Mouse (Mus musculus) stomach, embryonic 16.5 days (tissue): Measurements from ENCODE around the gene Slc24a3. TPM values are rescaled to one million over a fixed set of nuclear protein-coding genes. Genes with fewer than 3 reads are reported as not detected.

ENCODE experiments used
- ATAC-seq: fragments of 200-750 bp; cut with Nextera tagmentation; 2 replicates; pipeline ENCODE4 v1.8.0; 2017; ENCODE audit warnings: moderate number of reproducible peaks, moderate TSS enrichment; ENCODE audit not compliant: insufficient read depth, low FRiP score
- H3K27ac ChIP-seq: fragments of 300-500 bp; sonication (generic); 2 replicates; pipeline ENCODE4 v1.5.1; 2014; ENCODE audit warnings: low read length
- H3K27me3 ChIP-seq: fragments of 300-500 bp; sonication (generic); 2 replicates; pipeline ENCODE4 v1.6.1; 2014; ENCODE audit warnings: low read length, control low read depth, mixed read lengths; ENCODE audit not compliant: control insufficient read depth, insufficient read depth
- H3K36me3 ChIP-seq: fragments of 300-500 bp; sonication (generic); 2 replicates; pipeline ENCODE4 v1.6.1; 2014; ENCODE audit warnings: low read length; ENCODE audit not compliant: control insufficient read depth, insufficient read depth
- H3K4me1 ChIP-seq: fragments of 300-500 bp; sonication (generic); 2 replicates; pipeline ENCODE4 v1.6.1; 2014; ENCODE audit warnings: low read length, control low read depth, mixed read lengths; ENCODE audit not compliant: control insufficient read depth, insufficient read depth
- H3K4me2 ChIP-seq: fragments of 300-500 bp; sonication (generic); 2 replicates; pipeline ENCODE4 v1.6.1; 2014; ENCODE audit warnings: low read depth, low read length, mixed read lengths
- H3K4me3 ChIP-seq: fragments of 300-500 bp; sonication (generic); replicated peaks from 2 replicates; pipeline ENCODE4 v1.5.1; 2014; ENCODE audit warnings: mild to moderate bottlenecking, low read length
- H3K9ac ChIP-seq: fragments of 300-500 bp; sonication (generic); 2 replicates; pipeline ENCODE4 v1.6.1; 2014; ENCODE audit warnings: low read length
- H3K9me3 ChIP-seq: fragments of 300-500 bp; sonication (generic); replicated peaks from 2 replicates; pipeline ENCODE4 v1.6.1; 2016; ENCODE audit warnings: low read length, control low read depth; ENCODE audit not compliant: control insufficient read depth
- WGBS: fragments of 180-500 bp; shearing (Covaris S2); extraction: QIAGEN DNeasy Blood & Tissue Kit; methylation state at CpG from one replicate; pipeline ENCODE4 v1.1.7; 2014; 5-methylcytosine and 5-hydroxymethylcytosine counted together
- polyA plus RNA-seq: library from polyadenylated mRNA; unstranded; fragments of >200 nt; fragmentation: Nextera tagmentation; extraction: Ambion mirVana; gene quantifications from 2 replicates; pipeline ENCODE4 v1.2.1, GENCODE M21; 2015

Slc24a3 gene
- polyA plus RNA-seq, 1 experiment from 2014 or later, result 3.4 TPM

DNA sequence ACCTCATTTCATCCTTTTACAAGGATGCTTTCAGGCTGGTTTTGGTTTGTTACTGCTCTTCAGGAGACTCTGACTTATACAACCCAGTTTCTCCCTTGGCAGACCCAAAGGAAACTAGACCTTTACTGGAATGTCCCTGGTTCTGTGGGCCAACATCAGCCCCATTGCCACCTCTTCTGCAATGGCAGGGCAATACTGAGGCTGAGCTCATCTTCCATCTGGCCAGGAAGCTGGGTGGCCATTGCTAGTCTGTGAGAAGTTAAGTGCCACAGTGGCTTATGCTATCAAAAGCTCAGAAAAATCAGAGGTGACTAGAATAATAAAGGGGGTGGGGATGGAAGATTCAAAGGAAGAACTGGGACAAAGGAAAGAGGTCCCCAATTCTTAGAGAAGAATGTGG, 154.2 kb downstream of the Slc24a3 start:
- Histone ChIP-seq H3K27me3 (no peaks in the 10 kb centered on the region), H3K36me3 (no peaks in the 10 kb centered on the region), H3K4me3 (no peak overlapping the region), H3K9ac (no peak overlapping the region), H3K4me2 (no peak overlapping the region), H3K4me1 (no peaks in the 10 kb centered on the region), H3K9me3 (no peaks in the 10 kb centered on the region), H3K27ac (no peak overlapping the region)
- ATAC-seq, result no peak

DNA sequence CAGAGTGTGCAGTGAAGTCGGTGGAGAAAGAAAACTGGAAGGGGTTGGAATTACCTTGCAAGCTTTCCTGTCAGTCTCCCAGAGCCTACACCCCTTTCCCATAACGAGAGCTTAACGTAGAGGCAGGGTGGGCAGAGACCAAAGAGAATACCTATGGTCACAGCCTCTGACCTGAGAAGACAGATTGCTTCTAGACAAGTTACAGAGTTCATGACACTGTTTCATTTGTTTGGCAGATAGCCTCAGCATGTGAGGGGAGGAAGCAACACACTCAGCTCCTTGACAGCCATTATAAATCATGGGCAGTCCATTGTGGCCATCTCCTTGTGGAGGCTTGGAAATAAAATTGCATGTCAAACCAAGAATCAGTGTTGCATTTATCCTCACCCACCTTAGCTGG, 156.9 kb downstream of the Slc24a3 start:
- Histone ChIP-seq H3K9me3 (no peaks in the 10 kb centered on the region), H3K36me3 (no peaks in the 10 kb centered on the region), H3K27ac (no peak overlapping the region), H3K9ac (no peak overlapping the region), H3K4me2 (no peak overlapping the region), H3K4me1 (0 out of 2 replicates have a peak, but pooled peaks cover under 1% of the 10 kb centered on the region), H3K4me3 (no peak overlapping the region), H3K27me3 (no peaks in the 10 kb centered on the region)
- WGBS, result 20% methylated on average over 3 of the region's 3 CpGs
- no peak for ATAC-seq

DNA sequence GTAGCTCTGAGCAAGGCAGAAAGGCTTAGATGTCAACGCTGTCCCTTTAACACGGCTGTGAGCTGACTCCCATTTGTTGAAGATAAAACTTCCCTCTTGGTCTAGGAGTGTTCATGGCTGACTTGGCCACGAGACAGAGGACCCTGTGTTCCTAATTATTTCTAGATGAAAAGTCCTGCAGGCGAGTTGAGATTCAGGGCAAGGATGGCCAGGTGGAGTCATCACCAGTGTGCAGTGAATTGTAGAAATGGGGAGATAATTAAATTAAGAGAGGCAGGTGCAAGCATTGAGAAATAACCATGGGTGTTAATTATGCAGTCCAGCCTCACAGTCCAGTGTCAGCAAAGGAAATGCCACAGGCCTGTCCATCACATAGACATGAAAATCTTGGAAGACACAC, 158.3 kb downstream of the Slc24a3 start:
- WGBS, result 78% methylated on average over 4 of the region's 4 CpGs
- Histone ChIP-seq H3K4me3 (no peak overlapping the region), H3K9me3 (no peaks in the 10 kb centered on the region), H3K4me1 (0 out of 2 replicates have a peak, but pooled peaks cover 4% of the 10 kb centered on the region), H3K4me2 (no peak overlapping the region), H3K27me3 (no peaks in the 10 kb centered on the region), H3K9ac (no peak overlapping the region), H3K36me3 (no peaks in the 10 kb centered on the region), H3K27ac (no peak overlapping the region)
- no peak for ATAC-seq

DNA sequence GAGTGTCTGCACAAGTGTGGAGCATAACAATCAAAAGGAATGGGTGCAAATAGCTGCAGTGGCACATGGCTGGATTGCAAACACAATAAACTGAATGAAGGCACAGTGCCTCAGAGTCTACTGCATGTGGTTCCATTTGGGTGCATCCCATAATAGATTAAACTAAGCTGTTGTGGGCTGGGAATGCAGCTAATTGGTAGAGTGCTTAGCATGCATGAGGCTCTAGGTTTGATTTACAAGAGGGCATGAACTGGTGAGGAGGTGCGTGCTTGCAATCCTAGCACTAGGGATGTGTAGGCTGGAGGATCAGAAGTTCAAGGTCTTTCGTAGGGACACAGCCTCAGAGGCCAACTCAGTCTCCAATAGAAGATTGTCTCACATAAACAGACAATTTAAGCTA, 159.0 kb downstream of the Slc24a3 start:
- no peak overlapping the region for H3K9ac ChIP-seq
- 0 out of 2 replicates have a peak, but pooled peaks cover 4% of the 10 kb centered on the region for H3K4me1 ChIP-seq
- no peak overlapping the region for H3K4me3 ChIP-seq
- H3K27ac ChIP-seq, result no peak overlapping the region
- whole genome bisulfite sequencing, result 68% methylated on average over 2 of the region's 2 CpGs
- no peaks in the 10 kb centered on the region for H3K9me3 ChIP-seq
- no peak overlapping the region for H3K4me2 ChIP-seq
- ATAC-seq, result no peak
- H3K36me3 ChIP-seq, result no peaks in the 10 kb centered on the region
- H3K27me3 ChIP-seq, result no peaks in the 10 kb centered on the region

DNA sequence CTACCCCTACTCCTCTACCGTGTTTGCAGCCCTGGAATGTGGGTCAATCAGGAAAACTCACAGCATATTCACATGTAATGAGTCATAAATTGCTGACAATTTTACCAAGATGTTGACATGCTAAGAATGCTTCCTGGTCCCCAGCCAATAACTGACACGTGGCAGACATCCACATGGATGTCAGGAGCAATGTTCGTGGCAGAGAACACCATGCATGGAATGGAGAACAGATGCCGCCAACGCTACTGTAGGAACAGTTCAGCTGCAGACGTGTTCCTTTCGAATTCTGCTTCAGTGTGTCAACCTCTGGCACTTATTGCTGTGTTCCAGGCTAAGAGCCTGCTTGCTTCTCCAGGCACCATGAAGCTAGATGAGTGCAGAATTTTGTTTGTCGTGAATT, 162.2 kb downstream of the Slc24a3 start:
- no peak overlapping the region for H3K4me3 ChIP-seq
- WGBS, result 59% methylated on average over 8 of the region's 8 CpGs
- no peak overlapping the region for H3K9ac ChIP-seq
- no peaks in the 10 kb centered on the region for H3K36me3 ChIP-seq
- H3K9me3 ChIP-seq, result no peaks in the 10 kb centered on the region
- ATAC-seq, result no peak
- H3K4me1 ChIP-seq, result 0 out of 2 replicates have a peak, but pooled peaks cover 4% of the 10 kb centered on the region
- H3K27ac ChIP-seq, result no peak overlapping the region
- H3K4me2 ChIP-seq, result no peak overlapping the region
- H3K27me3 ChIP-seq, result no peaks in the 10 kb centered on the region

DNA sequence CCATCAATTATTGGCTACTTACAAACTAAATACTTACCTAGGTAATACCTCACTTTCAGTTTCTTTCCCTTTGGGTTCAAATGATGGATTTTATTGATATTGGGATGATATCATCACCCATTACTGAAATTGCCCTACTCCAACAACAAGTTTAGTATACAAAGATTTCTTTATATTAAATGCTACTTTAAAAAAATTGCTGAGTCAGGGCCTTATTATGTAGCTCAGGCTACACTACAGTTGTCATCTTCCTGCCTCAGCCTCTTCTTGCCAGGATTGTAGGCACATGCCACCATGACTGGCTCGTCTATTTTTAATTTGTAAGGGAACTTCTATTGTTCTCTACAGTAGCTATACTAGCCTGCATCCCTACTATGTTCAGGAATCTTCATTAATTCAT, 164.0 kb downstream of the Slc24a3 start:
- H3K4me2 ChIP-seq, result no peak overlapping the region
- no peak overlapping the region for H3K4me3 ChIP-seq
- no peak overlapping the region for H3K27ac ChIP-seq
- no peaks in the 10 kb centered on the region for H3K9me3 ChIP-seq
- ATAC-seq, result no peak
- no peaks in the 10 kb centered on the region for H3K36me3 ChIP-seq
- H3K9ac ChIP-seq, result no peak overlapping the region
- H3K27me3 ChIP-seq, result no peaks in the 10 kb centered on the region
- 74% methylated on average over 1 of the region's 1 CpGs for WGBS
- 0 out of 2 replicates have a peak, but pooled peaks cover 4% of the 10 kb centered on the region for H3K4me1 ChIP-seq

DNA sequence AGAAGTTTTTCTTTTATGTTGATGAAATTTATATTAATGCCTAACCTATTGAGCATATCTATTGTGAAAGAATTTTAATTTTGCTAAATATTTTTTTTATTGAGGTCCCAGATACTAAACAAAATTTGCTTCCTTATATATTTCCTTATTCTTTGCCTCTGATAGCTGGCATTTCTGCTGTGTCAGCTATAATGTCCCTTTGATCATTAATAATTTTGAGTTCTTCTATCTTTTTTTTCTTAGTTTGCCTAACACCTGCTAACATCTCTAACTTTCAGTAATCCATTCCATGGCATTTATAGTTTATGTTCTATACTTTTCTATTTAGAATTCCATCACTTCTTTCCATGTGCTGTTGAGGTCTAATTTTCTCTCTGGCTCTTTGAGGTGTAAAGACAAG, 165.9 kb downstream of the Slc24a3 start:
- Histone ChIP-seq H3K4me2 (no peak overlapping the region), H3K4me3 (no peak overlapping the region), H3K27ac (no peak overlapping the region), H3K27me3 (no peaks in the 10 kb centered on the region), H3K9me3 (no peaks in the 10 kb centered on the region), H3K36me3 (no peaks in the 10 kb centered on the region), H3K9ac (no peak overlapping the region), H3K4me1 (0 out of 2 replicates have a peak, but pooled peaks cover 4% of the 10 kb centered on the region)
- ATAC-seq, result no peak

DNA sequence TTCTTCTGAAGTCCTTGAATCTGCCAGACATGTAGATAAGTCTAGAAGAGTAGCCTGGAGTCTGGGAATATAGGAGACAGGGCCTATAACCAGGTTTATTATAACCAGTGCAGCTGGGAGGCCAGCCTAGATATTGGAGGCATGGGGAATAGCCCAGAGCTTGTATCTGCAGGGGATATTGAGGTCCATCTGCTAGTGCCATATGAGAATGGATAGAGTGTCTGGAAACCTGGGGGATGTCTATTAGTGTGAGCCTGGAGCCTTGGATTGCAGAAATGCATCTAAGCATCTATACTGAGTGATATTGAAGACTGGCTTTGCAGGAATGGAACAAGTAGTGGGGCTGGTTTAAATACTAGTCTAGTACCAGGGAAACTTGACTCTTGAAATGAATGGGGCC, 168.9 kb downstream of the Slc24a3 start:
- no peak overlapping the region for H3K4me2 ChIP-seq
- no peaks in the 10 kb centered on the region for H3K27me3 ChIP-seq
- H3K9me3 ChIP-seq, result no peaks in the 10 kb centered on the region
- H3K36me3 ChIP-seq, result no peaks in the 10 kb centered on the region
- ATAC-seq, result no peak
- no peak overlapping the region for H3K9ac ChIP-seq
- H3K4me3 ChIP-seq, result no peak overlapping the region
- H3K4me1 ChIP-seq, result no peaks in the 10 kb centered on the region
- H3K27ac ChIP-seq, result no peak overlapping the region

DNA sequence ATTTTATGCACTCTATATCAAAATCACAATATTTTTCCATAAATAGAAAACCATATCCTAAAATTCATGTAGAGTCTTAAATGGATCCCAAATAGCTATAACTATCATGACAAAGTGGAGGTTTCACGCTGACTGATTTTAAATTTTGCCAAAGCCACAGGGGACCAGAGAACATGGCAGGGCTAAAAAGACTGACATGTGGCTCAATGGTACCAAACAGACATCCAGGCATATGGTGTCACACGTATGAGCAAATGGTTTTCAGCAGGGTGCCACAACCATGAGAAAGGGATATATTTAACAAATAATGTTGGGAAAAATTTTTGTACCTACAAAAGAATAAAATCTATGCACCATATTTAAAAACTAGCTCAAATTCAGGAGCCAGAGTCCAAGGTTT, 173.3 kb downstream of the Slc24a3 start:
- H3K27ac ChIP-seq, result no peak overlapping the region
- no peak overlapping the region for H3K4me3 ChIP-seq
- no peaks in the 10 kb centered on the region for H3K27me3 ChIP-seq
- no peak overlapping the region for H3K4me2 ChIP-seq
- no peaks in the 10 kb centered on the region for H3K4me1 ChIP-seq
- H3K9ac ChIP-seq, result no peak overlapping the region
- H3K9me3 ChIP-seq, result no peaks in the 10 kb centered on the region
- 83% methylated on average over 2 of the region's 2 CpGs for WGBS
- no peak for ATAC-seq
- H3K36me3 ChIP-seq, result no peaks in the 10 kb centered on the region

DNA sequence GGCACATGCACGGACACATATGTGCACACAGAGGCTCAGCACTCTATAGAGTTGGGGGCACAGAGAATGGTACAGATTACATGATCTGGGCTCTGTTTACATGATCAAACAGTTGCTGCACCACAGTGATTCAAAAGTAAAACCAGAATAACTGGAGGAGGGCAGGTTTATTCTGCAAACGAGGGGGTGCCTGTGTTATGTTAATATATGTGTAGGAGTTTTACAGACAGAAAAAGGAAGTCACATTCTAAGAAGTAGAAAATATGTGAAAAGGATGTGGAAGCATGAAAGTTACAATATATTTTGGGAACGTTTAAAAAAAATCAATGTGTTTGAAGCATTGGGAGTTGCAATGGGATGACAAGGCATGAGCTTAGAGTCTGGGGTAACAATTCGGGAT, 175.4 kb downstream of the Slc24a3 start:
- Histone ChIP-seq H3K27ac (no peak overlapping the region), H3K36me3 (no peaks in the 10 kb centered on the region), H3K27me3 (no peaks in the 10 kb centered on the region), H3K4me2 (no peak overlapping the region), H3K9me3 (no peaks in the 10 kb centered on the region), H3K4me3 (no peak overlapping the region), H3K4me1 (no peaks in the 10 kb centered on the region), H3K9ac (no peak overlapping the region)
- ATAC-seq, result no peak
- 67% methylated on average over 4 of the region's 4 CpGs for WGBS
